Mouse (Mus musculus) limb, embryonic 13.5 days (tissue): ENCODE measurements around the gene Ssbp4. TPM values are rescaled to one million over a fixed set of nuclear protein-coding genes. Genes with fewer than 3 reads are reported as not detected.
A peak's percentile ranks its signal among the peaks of the same experiment; 100 is the strongest.
"Not testable (repeated sequence)": the region's sequence is repeated elsewhere in the genome, so short reads cannot be mapped to it uniquely, and the experiment has no call there.

Experiments
- ATAC-seq: fragments of 200-750 bp; cut with Nextera tagmentation; 2 replicates; pipeline ENCODE4 v1.8.0; 2017; ENCODE audit warnings: low read depth, moderate number of reproducible peaks, moderate TSS enrichment; ENCODE audit not compliant: low FRiP score
- H3K27ac ChIP-seq: fragments of 300-500 bp; sonication (generic); 2 replicates; pipeline ENCODE4 v1.5.1; 2015; ENCODE audit warnings: inconsistent platforms, mild to moderate bottlenecking, moderate library complexity
- H3K27me3 ChIP-seq: fragments of 300-500 bp; sonication (generic); 2 replicates; pipeline ENCODE4 v1.6.1; 2015; ENCODE audit warnings: mild to moderate bottlenecking, inconsistent platforms
- H3K36me3 ChIP-seq: fragments of 300-500 bp; sonication (generic); 2 replicates; pipeline ENCODE4 v1.6.1; 2015; ENCODE audit warnings: inconsistent platforms, mild to moderate bottlenecking, moderate library complexity
- H3K4me1 ChIP-seq: fragments of 300-500 bp; sonication (generic); 2 replicates; pipeline ENCODE4 v1.6.1; 2015; ENCODE audit warnings: inconsistent platforms
- H3K4me2 ChIP-seq: fragments of 300-500 bp; sonication (generic); replicated peaks from 2 replicates; pipeline ENCODE4 v1.6.1; 2015; ENCODE audit warnings: inconsistent platforms, mild to moderate bottlenecking, moderate library complexity
- H3K4me3 ChIP-seq: fragments of 300-500 bp; sonication (generic); 2 replicates; pipeline ENCODE4 v1.5.1; 2015; ENCODE audit warnings: moderate library complexity, mild to moderate bottlenecking, inconsistent platforms
- H3K9ac ChIP-seq: fragments of 300-500 bp; sonication (generic); 2 replicates; pipeline ENCODE4 v1.6.1; 2015; ENCODE audit warnings: mild to moderate bottlenecking, inconsistent platforms
- H3K9me3 ChIP-seq: fragments of 300-500 bp; sonication (generic); 2 replicates; pipeline ENCODE4 v1.6.1; 2016; ENCODE audit warnings: inconsistent platforms
- WGBS: fragments of 180-500 bp; shearing (Covaris S2); methylation state at CpG from one replicate; pipeline ENCODE4 v1.1.7; 2015; 5-methylcytosine and 5-hydroxymethylcytosine counted together
- polyA plus RNA-seq: library from polyadenylated mRNA; unstranded; fragments of >200 nt; fragmentation: Nextera tagmentation; extraction: Ambion mirVana; gene quantifications from 2 replicates; pipeline ENCODE4 v1.2.1, GENCODE M21; 2015

The Ssbp4 gene
- polyA plus RNA-seq, 1 experiment from 2014 or later = 131 TPM

DNA sequence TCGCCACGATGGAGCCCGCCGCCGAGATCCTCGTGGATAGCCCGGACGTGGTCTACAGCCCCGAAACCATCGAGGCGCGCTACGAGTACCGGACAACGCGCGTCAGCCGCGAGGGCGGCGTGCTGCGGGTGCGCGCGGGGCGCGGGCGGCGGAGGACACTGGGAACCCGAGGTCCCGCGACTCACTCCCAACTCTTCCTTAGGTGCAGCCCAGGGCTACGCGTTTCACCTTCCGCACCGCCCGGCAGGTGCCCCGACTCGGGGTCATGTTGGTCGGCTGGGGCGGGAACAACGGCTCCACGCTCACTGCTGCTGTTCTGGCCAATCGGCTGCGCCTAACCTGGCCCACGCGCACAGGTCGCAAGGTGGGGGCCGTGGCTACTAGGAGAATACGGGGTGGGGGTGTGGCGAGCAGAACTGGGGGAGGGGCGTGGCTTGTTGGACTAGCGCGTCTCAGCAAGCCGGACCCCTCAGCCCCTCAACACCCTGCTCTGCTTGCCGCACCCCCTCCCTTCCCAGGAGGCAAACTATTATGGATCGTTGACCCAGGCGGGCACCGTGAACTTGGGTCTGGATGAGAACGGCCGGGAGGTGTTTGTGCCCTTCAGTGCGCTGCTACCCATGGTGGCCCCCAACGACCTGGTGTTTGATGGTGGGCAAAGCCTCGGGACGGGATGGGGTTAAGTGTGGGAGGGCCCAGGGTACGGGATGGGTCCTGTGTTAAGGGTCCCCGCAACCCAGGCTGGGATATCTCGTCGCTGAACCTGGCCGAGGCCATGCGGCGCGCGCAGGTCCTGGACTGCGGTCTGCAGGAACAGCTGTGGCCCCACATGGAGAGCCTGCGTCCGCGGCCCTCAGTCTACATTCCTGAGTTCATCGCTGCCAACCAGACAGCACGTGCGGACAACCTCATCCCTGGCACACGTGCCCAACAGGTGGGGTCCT, 13.8 kb downstream of the Ssbp4 start:
- Histone ChIP-seq H3K36me3 (peaks cover 50% of the 10 kb centered on the region), H3K4me2 (peak overlapping the region; percentile 98), H3K4me1 (peaks cover 62% of the 10 kb centered on the region), H3K27ac (peak overlapping the region; percentile 79), H3K9ac (peak overlapping the region; percentile 78), H3K27me3 (no peaks in the 10 kb centered on the region), H3K4me3 (peak overlapping the region; percentile 70), H3K9me3 (no peaks in the 10 kb centered on the region)
- peak; percentile 1; the same call in 1 of the 2 replicates for ATAC-seq
- WGBS = 7% methylated on average over 82 of the region's 82 CpGs

DNA sequence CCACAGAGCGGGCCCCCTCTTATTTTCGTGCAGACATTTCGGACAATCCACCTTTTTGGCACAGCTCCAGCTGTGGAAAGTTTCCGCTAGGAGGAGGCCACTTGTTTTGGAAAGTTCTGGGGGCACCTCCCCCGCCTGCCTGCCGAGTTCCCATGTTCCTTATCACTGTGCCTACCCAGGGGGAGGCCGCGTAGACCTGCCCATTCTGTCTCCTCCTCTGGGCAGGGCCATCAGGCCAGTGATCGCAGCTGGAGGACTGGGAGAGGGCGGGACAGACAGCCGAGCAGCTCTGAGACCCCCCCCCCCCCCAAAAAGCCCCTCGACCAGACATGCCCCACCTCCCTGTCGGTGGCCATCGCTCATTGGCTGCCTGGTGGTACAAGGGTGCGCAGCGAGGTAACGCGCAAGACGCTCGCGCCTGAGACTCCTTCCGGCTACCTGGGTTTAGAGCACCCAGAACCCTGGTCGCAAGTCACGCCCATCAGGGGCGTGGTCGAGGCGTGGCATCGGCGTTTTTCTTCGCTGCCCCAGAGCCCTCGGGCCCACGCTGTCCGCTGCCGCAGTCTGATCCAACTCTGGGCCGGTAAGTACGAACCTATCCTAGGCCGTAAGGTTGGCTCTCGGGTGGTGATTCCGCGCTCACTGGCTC, 14.6 kb downstream of the Ssbp4 start, which contains the start of gene Isyna1:
Isyna1 (plus strand) TSS at position 413 of the 649 bp plus-strand sequence.
- H3K36me3 ChIP-seq = peaks cover 53% of the 10 kb centered on the region
- peak; percentile 93 for ATAC-seq
- no peaks in the 10 kb centered on the region for H3K27me3 ChIP-seq
- H3K4me2 ChIP-seq = peak within 1 kb of the TSS; percentile 98
- no peaks in the 10 kb centered on the region for H3K9me3 ChIP-seq
- WGBS = 1% methylated on average over 40 of the region's 40 CpGs
- H3K9ac ChIP-seq = peak within 1 kb of the TSS; percentile 78
- peak within 1 kb of the TSS; percentile 70 for H3K4me3 ChIP-seq
- H3K4me1 ChIP-seq = peaks cover 55% of the 10 kb centered on the region
- peak within 1 kb of the TSS; percentile 79 for H3K27ac ChIP-seq

DNA sequence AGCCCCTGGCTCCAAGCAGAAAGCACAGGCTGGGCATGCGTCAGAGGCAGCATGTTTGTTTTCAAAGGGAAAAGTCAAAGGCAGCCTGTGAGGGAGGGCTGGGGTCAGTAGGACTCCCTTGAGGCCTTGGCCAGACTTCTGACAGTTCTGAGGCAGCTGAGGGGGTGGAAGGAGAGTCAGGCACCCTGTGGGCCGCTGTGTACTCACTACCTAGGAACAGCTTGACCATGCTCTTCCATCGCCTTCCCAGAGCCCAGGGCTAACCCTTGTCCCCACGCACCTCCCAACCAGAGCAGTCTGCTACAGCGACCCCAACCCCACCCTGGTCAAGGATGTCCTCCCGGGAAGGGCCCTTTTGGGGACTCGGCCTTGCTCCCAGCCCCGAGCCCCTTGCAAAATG, 15.5 kb downstream of the Ssbp4 start:
- peak overlapping the region; percentile 70 for H3K4me3 ChIP-seq

DNA sequence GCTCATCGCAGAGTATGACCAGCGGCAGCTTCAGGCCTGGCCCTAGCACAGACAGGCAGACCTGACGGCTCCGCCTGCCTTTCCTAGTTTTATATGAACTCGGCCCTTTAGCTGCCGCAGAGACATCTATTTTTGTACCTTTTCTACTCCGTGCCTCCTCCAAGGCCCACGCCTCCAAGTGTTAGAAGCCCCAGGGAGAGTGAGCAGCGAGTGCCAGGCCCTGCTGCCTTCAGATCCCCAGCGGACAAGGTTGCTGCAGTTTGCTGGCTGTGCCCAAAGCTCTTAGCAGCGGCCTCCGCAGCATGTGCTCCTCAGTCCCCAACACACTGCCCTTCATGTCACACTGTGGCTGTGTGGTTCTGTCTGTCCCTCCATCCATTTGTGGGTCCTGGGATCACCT, 17.1 kb downstream of the Ssbp4 start:
- Histone ChIP-seq H3K27me3 (no peaks in the 10 kb centered on the region), H3K9me3 (no peaks in the 10 kb centered on the region), H3K27ac (no peak overlapping the region), H3K4me2 (no peak overlapping the region), H3K4me3 (0 out of 2 replicates have a peak overlapping the region, but pooled peaks have one; percentile 1), H3K4me1 (peaks cover 30% of the 10 kb centered on the region), H3K9ac (no peak overlapping the region), H3K36me3 (peaks cover 70% of the 10 kb centered on the region)
- no peak for ATAC-seq
- WGBS = 86% methylated on average over 12 of the region's 12 CpGs

More for the DNA sequence above, 15.5 kb downstream of the Ssbp4 start:
- peak overlapping the region; percentile 59; the same call in 1 of the 2 replicates for H3K9ac ChIP-seq
- H3K4me2 ChIP-seq = peak overlapping the region; percentile 98
- 54% methylated on average over 8 of the region's 8 CpGs for whole genome bisulfite sequencing
- no peaks in the 10 kb centered on the region for H3K9me3 ChIP-seq
- H3K36me3 ChIP-seq = peaks cover 61% of the 10 kb centered on the region
- peaks cover 46% of the 10 kb centered on the region for H3K4me1 ChIP-seq
- H3K27ac ChIP-seq = peak overlapping the region; percentile 79; the same call in 1 of the 2 replicates
- no peaks in the 10 kb centered on the region for H3K27me3 ChIP-seq
- no peak for ATAC-seq

DNA sequence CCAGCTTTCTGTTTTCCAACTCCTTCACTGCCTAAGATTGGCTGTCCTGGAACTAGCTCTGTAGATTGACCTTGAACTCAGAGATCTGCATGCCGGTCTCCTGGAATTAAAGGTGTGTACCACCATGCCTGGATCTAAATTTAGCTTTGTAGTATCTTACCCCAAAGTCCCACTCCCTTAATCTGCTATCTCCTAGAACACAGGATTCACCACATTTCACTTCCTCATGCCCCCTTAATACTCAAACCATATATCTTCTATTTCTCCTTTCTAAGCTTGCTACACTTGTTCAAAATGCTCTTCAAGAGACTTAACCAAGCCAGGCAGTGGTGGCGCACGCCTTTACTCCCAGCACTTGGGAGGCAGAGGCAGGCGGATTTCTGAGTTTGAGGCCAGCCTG, 20.7 kb downstream of the Ssbp4 start:
- not testable (repeated sequence) for ATAC-seq
- WGBS = 92% methylated on average over 4 of the region's 4 CpGs
- H3K36me3 ChIP-seq = peaks cover 93% of the 10 kb centered on the region

DNA sequence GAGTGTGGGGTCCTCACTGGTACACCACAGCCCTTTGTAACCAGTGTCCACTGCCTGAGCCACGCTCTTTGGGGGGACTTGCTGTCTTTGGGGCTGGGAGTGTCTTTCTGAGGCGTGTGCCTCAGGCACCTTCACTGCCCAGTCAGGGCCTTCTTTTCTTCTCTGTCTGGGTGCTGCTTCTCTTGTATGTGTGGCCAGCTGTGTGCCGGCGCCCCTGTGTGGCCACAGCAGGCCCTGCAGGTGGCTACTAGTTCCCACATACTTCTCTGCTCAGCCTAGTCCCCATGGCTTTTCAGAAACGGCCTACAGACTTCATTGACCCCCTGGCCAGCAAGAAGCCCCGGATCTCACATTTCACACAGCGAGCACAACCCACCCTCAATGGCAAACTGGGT, 23.4 kb downstream of the Ssbp4 start:
- 0 out of 2 replicates have a peak, but pooled peaks have one; percentile 39 for ATAC-seq
- H3K4me2 ChIP-seq = no peak overlapping the region
- no peaks in the 10 kb centered on the region for H3K9me3 ChIP-seq
- no peaks in the 10 kb centered on the region for H3K27me3 ChIP-seq
- 46% methylated on average over 7 of the region's 7 CpGs for WGBS
- no peak overlapping the region for H3K9ac ChIP-seq
- no peaks in the 10 kb centered on the region for H3K4me1 ChIP-seq
- H3K4me3 ChIP-seq = no peak overlapping the region
- H3K36me3 ChIP-seq = peaks cover 98% of the 10 kb centered on the region
- H3K27ac ChIP-seq = no peak overlapping the region

More for the DNA sequence above, 20.7 kb downstream of the Ssbp4 start:
- H3K9me3 ChIP-seq, H3K27me3 ChIP-seq, H3K4me2 ChIP-seq, H3K4me3 ChIP-seq, H3K9ac ChIP-seq, H3K27ac ChIP-seq, H3K4me1 ChIP-seq: not testable (repeated sequence)

DNA sequence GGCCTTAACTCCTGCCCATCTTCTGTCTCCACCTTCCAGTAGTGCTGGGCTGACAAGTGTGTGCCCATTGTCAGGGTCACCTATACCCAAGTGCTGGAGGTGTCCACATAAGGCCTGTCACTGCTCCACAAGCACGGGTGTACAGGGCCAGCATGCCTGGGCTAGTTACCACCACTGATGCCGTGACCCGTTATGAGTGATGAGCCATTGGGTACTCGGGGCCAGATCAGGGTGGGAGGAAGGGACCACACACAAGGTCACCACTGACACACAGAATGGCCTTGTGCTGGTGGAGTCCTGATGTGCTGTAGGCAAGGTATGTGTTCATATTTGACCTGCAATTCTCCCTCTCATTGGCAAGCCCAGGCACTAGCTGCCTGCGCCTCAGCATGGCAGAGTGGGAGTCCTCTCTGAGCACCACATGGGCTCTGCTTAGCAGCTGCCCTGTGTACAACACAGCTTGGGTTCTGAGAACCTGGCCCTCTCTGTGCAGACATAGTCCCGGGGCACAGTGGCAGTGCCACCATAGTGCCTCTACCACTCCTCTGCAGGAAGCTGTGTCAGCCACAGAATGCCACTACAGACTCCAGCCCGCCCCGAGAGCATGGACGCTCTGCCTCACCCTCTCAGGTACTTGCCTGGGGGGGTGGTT, 23.9 kb downstream of the Ssbp4 start:
- no peak for ATAC-seq
- H3K27me3 ChIP-seq = no peaks in the 10 kb centered on the region
- no peaks in the 10 kb centered on the region for H3K9me3 ChIP-seq
- H3K36me3 ChIP-seq = peaks cover 97% of the 10 kb centered on the region
- WGBS = 88% methylated on average over 9 of the region's 9 CpGs
- H3K4me2 ChIP-seq = no peak overlapping the region
- no peak overlapping the region for H3K4me3 ChIP-seq
- H3K4me1 ChIP-seq = no peaks in the 10 kb centered on the region
- no peak overlapping the region for H3K27ac ChIP-seq
- no peak overlapping the region for H3K9ac ChIP-seq

DNA sequence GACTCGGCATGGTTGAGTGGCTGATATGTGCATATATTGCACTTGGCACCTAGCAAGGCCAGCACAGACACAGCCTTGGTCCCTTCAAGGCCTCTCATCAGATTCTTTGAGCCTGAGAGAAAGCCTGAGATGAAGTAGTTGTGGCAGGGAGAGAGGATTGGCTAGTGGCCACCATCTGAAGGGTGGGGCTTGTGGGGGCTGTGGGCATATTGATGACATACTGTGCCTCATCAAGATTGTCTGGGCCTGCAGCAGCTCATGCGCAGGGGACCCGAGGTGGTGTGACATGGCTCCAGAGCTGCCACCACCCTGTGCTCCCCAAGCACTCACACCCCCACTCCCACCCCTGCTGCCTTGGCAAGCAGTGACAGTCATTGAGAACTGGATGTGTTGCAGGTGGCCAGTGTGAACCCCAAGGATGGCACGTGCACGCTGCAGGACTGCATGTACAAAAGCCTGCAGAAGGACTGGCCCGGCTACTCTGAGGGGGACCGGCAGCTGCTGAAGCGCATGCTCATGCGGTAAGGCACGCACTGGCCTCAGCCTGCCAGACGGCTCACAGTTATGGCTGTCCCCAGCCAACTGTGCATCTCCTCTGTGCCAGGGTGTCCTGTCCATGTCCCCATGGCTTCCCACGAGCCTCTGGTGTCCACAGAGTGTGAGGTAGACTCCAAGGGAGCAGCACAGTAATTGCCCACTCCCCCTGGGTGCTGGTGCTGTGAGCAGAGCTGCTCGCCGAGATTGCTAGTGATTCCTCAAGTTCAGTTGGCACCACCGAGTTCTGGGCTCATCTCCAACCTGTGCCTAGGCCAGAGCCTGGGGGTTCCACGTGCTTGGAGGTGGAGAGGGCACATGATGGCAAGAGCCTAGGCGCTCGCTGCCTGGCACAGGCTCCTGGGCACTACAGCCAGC, 24.9 kb downstream of the Ssbp4 start:
- 94% methylated on average over 18 of the region's 18 CpGs for WGBS
- Histone ChIP-seq H3K27ac (no peak overlapping the region), H3K4me2 (no peak overlapping the region), H3K9me3 (no peaks in the 10 kb centered on the region), H3K4me3 (no peak overlapping the region), H3K9ac (no peak overlapping the region), H3K36me3 (peaks cover 94% of the 10 kb centered on the region), H3K4me1 (no peaks in the 10 kb centered on the region), H3K27me3 (no peaks in the 10 kb centered on the region)
- ATAC-seq = no peak

DNA sequence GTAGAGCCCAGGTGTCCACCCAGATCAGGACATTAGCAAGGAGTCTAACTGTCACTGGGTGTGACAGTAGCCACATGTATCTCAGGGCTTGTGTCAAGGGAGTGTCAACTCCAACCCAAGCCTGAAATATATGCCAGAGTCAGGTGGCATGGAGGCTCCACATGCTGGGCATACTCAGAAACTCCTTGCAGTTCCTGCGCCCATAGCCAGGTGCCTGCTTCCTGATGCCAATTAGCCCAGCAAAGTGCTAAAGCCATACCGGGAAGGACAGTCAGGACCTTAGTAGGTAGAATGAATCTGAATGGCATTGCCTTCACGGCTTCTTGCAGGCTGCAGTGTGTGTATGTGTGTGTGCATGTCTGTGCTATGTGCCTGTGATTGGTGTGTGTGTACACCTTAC, 31.5 kb downstream of the Ssbp4 start:
- 93% methylated on average over 3 of the region's 3 CpGs for WGBS
- no peak overlapping the region for H3K4me2 ChIP-seq
- no peak overlapping the region for H3K27ac ChIP-seq
- no peak overlapping the region for H3K4me3 ChIP-seq
- H3K4me1 ChIP-seq = no peaks in the 10 kb centered on the region
- no peak for ATAC-seq
- H3K36me3 ChIP-seq = peaks cover 78% of the 10 kb centered on the region
- no peaks in the 10 kb centered on the region for H3K27me3 ChIP-seq
- no peak overlapping the region for H3K9ac ChIP-seq
- no peaks in the 10 kb centered on the region for H3K9me3 ChIP-seq

DNA sequence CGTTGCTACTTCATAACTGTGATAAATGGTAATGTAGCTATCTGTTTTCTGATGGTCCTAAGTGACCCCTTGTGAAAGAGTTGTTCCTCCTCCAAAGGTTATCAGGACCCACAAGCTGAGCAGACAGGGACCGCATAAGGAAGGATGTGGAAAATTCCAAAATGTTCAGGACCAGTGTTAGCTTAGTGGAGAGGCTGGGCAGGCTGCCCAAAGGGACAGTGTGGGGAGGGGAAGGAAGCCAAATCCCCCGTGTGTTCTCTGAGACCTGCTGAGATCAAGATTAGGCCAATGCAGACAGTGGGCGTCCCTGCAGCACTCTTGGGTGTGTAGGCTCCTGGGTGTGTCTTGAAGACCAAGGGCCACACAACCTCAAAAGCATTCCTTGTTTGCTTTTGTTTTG, 33.8 kb downstream of the Ssbp4 start:
- Histone ChIP-seq H3K9me3 (no peaks in the 10 kb centered on the region), H3K36me3 (peaks cover 59% of the 10 kb centered on the region), H3K27ac (no peak overlapping the region), H3K4me3 (no peak overlapping the region), H3K4me1 (no peaks in the 10 kb centered on the region), H3K27me3 (no peaks in the 10 kb centered on the region), H3K9ac (no peak overlapping the region), H3K4me2 (no peak overlapping the region)
- no peak for ATAC-seq
- WGBS = 83% methylated on average over 4 of the region's 4 CpGs

DNA sequence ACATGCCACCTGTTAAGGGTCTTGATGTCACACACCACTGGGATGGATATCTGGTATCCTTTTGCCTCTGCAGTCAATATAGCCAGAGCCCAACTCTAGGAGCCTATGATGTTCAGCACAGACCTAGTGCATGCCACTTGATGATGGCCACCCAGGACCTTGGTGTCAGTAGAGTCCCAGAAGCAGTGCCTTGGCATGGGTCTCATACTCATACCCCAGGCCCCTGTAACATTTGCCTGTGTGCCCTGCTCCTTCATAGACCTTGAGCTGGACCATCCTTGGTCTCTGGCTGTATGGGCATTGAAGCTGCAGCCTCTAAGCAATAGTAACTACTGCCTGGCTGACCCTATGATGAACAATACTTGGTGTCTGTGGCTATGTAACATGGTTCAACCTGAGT, 34.4 kb downstream of the Ssbp4 start:
- Histone ChIP-seq H3K4me1 (no peaks in the 10 kb centered on the region), H3K36me3 (peaks cover 60% of the 10 kb centered on the region), H3K27ac (no peak overlapping the region), H3K4me3 (no peak overlapping the region), H3K9me3 (no peaks in the 10 kb centered on the region), H3K9ac (no peak overlapping the region), H3K27me3 (no peaks in the 10 kb centered on the region), H3K4me2 (no peak overlapping the region)
- no peak for ATAC-seq
